Mouse (Mus musculus): Measurements from ENCODE around the gene Cpne2. TPM values are rescaled to one million over a fixed set of nuclear protein-coding genes. Genes with fewer than 3 reads are reported as not detected.

The Cpne2 gene
- total RNA-seq (2021): 1 to 10 TPM; 7.0 to 9.6 TPM

DNA sequence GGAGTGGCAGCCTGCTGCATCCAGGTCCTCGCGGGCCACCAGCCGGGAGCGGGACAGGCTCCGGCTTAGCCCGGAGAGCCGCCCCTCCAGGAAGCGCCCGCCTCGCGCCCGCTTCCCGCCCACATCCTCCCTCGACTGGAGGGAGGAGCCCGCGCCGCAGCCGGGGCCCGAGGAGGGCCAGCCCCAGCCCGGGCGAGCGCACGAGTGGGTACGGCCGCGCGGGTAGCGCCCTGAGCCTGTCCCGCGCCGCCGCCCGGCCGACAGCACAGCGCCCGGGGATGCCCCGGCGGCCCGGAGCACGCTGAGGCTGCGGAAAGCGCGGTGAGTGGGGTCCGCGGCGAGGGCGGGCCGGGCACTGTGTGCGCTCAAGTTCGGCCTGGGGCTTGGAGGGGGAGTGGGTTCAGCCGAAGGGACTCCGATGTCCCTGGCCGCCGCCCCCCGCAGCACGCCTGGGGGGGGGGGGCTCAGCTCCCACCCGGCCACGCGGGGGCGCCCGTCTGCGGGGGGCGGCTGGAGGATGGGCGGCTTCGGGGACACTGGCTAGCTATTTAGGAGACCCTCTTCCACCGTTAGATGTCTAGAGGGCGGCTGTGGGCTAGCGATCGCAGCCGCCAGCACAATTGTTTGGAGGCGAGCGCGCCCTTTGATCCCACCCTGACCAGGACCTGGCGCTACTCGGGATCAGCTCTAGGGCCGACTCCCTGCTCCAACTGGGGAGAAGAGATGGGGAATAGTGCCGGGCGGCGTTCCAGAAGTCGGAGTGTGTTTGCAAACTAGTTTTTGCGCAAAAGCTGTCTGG is at the start of gene Cpne2:
TSS of gene Cpne2 (plus strand) at position 118 of the 799 bp plus-strand sequence.
- peak; percentile 73 for DNase-seq

GRCm38 (mm10) chr8:94485288-94485687 is 47.5 kb upstream of the Cpne2 start:
- DNase-seq: no peak

GRCm38 (mm10) chr8:94485882-94486281 is 46.9 kb upstream of the Cpne2 start:
- DNase-seq: peak; percentile 71

GRCm38 (mm10) chr8:94488016-94488415 is 44.8 kb upstream of the Cpne2 start:
- no peak for DNase-seq

DNA sequence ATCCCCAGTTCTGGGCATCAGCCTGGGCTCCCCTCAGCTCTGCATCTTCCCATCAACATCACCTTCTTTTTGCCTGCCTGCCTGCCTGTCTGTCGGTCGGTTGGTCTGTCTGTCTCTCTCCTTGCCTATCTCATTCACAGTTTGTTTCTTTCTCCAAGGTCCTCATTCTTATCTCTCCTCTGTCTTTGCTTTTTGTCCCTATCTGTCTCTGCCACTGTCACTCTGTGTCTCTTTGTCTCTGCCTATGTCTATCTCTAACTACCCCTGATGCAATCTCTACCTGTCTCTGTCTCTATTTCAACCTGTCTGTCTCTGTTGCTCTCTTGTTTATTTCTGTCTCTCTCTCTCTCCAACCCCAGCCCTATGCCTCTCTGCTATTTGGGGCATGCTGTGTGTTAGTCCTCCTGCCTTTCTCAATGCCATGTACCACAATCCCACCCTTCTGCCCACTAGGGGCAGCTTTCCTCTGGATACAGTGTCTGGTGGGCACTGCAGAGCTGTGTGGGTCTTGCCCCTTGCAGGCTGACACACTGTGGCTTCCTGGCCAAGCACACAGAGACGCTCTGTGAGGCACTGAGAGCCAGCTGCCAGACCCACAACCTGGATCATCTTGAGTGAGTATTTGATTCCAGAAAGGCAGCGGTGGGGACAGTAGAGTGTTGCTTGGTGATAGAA is 42.8 kb upstream of the Cpne2 start:
- no peak for DNase-seq

GRCm38 (mm10) chr8:94492021-94492681 is 40.6 kb upstream of the Cpne2 start:
- peak; percentile 86 for DNase-seq

DNA sequence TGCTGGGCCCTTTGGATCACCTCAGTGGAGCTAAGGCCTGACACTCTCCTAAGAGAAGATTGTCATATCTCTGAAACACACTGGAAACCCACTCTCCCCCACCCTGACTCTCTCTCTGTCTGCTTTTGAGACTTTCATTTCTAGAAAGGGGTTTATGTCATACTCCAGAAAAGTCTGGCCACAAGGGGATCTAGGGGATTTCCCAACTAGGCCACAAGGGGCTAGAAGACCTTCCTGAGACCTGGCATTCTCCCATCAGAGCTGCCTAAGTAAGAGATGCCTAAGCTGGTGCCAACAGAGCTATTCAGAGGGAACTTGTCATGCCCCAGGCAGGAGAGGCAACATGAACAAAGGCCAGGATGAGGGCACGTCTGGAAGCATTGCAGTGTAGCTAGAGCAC is 39.5 kb upstream of the Cpne2 start:
- no peak for DNase-seq

- DNase-seq: no peak
These were observed 17.2 kb upstream of the Cpne2 start for GRCm38 (mm10) chr8:94515430-94516208.

- no peak for DNase-seq
These were observed 16.6 kb upstream of the Cpne2 start for GRCm38 (mm10) chr8:94516209-94516593.

- DNase-seq: no peak
These were observed 16.0 kb upstream of the Cpne2 start for GRCm38 (mm10) chr8:94516766-94517165.

DNA sequence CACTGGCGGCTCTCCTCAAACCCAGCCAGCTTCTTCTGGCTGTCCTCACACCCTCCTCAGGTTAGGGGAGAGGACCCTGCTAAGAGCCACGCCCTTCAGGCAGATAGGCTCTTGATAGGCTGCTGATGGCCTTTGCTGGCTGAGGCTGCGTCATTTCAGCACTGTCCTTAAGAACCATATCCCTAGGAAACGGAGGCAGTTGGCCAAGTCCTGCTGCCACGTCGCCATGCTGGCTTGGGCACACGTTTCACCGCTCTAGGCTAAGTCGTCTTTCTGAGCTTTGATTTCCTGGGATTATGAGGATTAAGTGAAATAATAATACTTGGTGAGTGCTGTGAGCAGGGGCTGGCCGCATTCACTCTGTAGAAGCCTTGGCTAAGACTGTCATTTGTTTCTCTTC is 14.5 kb upstream of the Cpne2 start:
- no peak for DNase-seq

DNA sequence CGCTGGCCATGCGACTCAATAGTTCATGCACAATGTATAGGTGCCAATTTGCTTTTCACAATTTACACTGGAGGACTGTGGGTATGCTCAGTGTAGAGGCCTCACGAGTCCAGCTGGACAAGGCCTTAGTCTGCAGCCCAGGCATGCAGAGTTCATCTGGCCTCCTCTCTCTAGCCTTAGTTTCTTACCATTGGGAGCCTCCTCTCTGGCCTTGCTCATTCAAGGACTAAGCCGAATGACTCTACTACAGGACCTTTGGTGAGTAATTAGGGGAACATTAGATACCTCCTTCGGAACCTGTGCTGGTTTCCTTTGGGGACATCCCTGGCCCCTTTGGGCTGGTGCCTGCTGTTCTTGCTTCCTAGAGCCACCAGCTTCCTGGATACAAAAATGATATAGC is 13.8 kb upstream of the Cpne2 start:
- DNase-seq: no peak

DNA sequence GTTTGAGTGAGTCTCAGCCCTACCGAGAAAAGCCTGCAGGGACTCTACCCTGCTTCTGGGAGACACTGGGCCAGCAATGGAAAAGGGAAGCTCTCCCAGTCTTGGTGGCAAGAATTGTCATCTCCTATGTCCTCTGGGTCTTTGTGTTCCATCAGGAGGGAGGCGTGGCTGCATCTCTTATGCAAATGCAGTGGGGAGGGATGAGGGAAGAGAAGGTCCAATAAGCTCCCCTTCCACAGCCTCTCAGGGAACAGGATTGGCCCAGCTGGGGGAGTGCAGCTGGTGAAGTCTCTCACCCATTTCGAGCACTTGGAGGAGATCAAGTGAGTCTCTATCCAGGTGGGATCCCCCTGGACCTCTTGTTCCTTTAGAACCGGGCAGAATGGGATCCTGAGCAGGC is 11.3 kb upstream of the Cpne2 start:
- no peak for DNase-seq

GRCm38 (mm10) chr8:94522482-94522881 is 10.3 kb upstream of the Cpne2 start:
- no peak for DNase-seq

DNA sequence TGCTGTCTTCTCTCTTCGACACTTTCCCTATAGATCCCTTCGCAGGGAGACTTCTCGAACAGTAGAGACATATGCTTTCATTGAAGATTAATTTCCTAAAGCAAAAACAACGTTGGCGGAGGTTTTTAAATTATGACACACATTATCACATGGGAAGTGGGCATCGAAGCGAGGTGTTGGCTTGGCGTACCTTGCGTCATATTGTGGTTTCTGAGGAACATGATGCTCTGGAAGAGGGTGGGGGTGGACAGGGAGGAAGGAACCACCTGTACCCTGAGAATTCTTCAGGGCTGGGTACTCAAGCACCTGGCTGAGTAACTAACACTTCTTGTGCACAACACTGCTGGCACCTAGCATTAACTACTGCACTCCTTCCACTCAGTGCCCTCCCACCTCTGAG is 8.2 kb upstream of the Cpne2 start:
- DNase-seq: no peak

GRCm38 (mm10) chr8:94527178-94527577 is 5.6 kb upstream of the Cpne2 start:
- DNase-seq: no peak

- peak; percentile 63 for DNase-seq
These were observed 4.5 kb upstream of the Cpne2 start for GRCm38 (mm10) chr8:94528245-94528644.

DNA sequence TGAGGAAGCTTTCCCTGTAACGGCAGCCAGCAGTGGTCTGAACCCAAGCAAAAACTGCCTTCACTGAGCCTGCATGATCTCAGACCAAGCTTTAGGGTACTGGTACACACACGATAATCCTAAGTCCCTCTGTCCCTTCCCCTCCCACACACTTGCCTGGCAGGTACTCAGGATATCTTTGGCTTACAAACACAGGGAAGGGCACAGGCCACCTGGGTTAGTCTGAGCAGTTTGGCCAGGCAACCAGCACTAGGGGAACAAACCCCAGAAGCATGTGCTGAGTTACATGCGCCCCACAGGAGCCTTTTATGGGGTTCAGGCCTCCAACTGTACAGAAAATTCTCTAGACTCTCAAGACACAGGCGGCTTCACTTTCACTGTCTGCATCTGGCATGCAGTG is 2.9 kb upstream of the Cpne2 start:
- DNase-seq: no peak

DNA sequence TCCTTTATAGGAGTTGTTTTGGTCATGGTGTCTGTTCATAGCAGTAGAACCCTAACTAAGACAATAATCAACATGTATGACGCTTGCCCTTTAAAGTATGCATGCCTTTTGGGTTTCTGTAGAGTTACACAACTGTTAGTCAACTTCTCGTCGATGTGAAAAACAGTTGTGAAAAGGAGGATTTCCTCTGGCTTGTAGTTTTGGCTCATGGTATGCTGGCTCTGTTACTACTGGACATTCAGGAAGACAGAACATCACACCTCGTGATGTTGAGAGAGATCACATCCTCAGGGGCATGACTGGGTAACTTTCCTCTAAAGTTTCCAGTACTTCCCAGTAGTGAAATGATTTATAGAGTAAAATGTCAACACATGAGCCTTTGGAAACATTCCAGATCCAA is 2.1 kb upstream of the Cpne2 start:
- DNase-seq: no peak

DNA sequence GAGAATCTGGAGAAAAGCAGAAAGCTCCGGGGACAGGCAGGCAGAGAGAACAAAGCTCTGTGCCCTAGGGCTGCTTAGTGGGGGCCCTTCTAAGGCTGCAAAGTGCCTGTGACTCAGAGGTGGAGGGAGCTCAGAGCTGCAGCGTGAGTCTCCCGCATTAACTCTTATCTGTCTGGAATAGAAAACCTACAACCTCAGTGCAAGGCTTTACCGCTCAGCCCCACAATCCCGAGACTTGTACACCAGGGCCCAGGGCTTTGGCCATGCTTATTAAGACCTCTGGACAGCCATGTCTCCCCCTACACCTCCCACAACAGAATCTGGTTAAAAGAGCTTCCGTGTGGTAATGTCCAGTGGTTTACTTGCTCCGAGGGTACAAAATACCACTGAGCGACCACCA is 790 bp upstream of the Cpne2 start:
- no peak for DNase-seq

- no peak for DNase-seq
These were observed 291 bp upstream of the Cpne2 start for GRCm38 (mm10) chr8:94532525-94532872.

GRCm38 (mm10) chr8:94534612-94535011 is 1.8 kb downstream of the Cpne2 start:
- no peak for DNase-seq

GRCm38 (mm10) chr8:94535631-94536030 is 2.8 kb downstream of the Cpne2 start:
- no peak for DNase-seq

Data from heart, postnatal 4 days (tissue).